Mouse (Mus musculus) MEL (cell line): Measurements from ENCODE around the gene Ndn. TPM values are rescaled to one million over a fixed set of nuclear protein-coding genes. Genes with fewer than 3 reads are reported as not detected.
A peak's percentile ranks its signal among the peaks of the same experiment; 100 is the strongest.

Experiments
- DNase-seq: peaks from one replicate; pipeline ENCODE4 v3.0.0; 2011; ENCODE audit warnings: low read depth, low spot score
- H3K27ac ChIP-seq: 2 replicates; pipeline ENCODE4 v1.5.1; 2012; ENCODE audit warnings: low read depth, mild to moderate bottlenecking, control low read depth, low read length, moderate library complexity; ENCODE audit not compliant: control insufficient read depth
- H3K27me3 ChIP-seq, 2 experiments: fragments of 150-350 bp in 1 of 2; sonication (generic) in 1 of 2; 2 replicates each; pipeline ENCODE4 v1.6.1; 2012; ENCODE audit warnings: low read length in 2 of 2, mild to moderate bottlenecking in 2 of 2, improper control_type of control experiment in 1 of 2, moderate library complexity in 1 of 2; ENCODE audit not compliant: insufficient read depth in 2 of 2, control insufficient read depth in 1 of 2
- H3K36me3 ChIP-seq, 2 experiments: 2 replicates each; pipeline ENCODE4 v1.6.1; 2012 to 2014; ENCODE audit warnings: low read length in 2 of 2, improper control_type of control experiment in 1 of 2, inconsistent platforms in 1 of 2, mild to moderate bottlenecking in 1 of 2; ENCODE audit not compliant: insufficient read depth in 2 of 2, control insufficient read depth in 1 of 2
- H3K4me1 ChIP-seq, 2 experiments: fragments of 150-350 bp in 1 of 2; sonication (generic) in 1 of 2; 2 replicates each; pipeline ENCODE4 v1.6.1; 2012; ENCODE audit warnings: low read length in 2 of 2, improper control_type of control experiment in 1 of 2, mild to moderate bottlenecking in 1 of 2; ENCODE audit not compliant: insufficient read depth in 2 of 2, control insufficient read depth in 1 of 2
- H3K4me3 ChIP-seq, 2 experiments: fragments of 150-350 bp in 1 of 2; sonication (generic) in 1 of 2; 2 replicates each; pipeline ENCODE4 v1.5.1; 2012; ENCODE audit warnings: low read depth in 2 of 2, low read length in 2 of 2, mild to moderate bottlenecking in 2 of 2, moderate library complexity in 2 of 2, control low read depth in 1 of 2, improper control_type of control experiment in 1 of 2; ENCODE audit not compliant: control insufficient read depth in 1 of 2, insufficient read depth in 1 of 2
- H3K79me2 ChIP-seq: 2 replicates; pipeline ENCODE4 v1.6.1; 2012; ENCODE audit warnings: mild to moderate bottlenecking, low read length, moderate library complexity; ENCODE audit not compliant: control insufficient read depth, poor library complexity, insufficient read depth
- H3K9ac ChIP-seq: 2 replicates; pipeline ENCODE4 v1.6.1; 2012; ENCODE audit warnings: low read depth, mild to moderate bottlenecking, control low read depth, low read length, moderate library complexity; ENCODE audit not compliant: control insufficient read depth, poor library complexity, severe bottlenecking
- H3K9me3 ChIP-seq: fragments of 150-350 bp; sonication (generic); replicated peaks from 2 replicates; pipeline ENCODE4 v1.6.1; 2012; ENCODE audit warnings: mild to moderate bottlenecking, low read length, improper control_type of control experiment, moderate library complexity; ENCODE audit not compliant: insufficient read depth
- CTCF ChIP-seq, 3 experiments: IDR thresholded peaks in 2 of 3; conservative IDR thresholded peaks in 1 of 3; 2 replicates each; pipeline ENCODE4 v1.5.1; 2011 to 2012; ENCODE audit warnings: low read length in 3 of 3, low read depth in 2 of 3, mild to moderate bottlenecking in 2 of 3, improper control_type of control experiment in 1 of 3, inconsistent platforms in 1 of 3, mixed read lengths in 1 of 3, moderate library complexity in 1 of 3; ENCODE audit not compliant: control insufficient read depth in 1 of 3, insufficient read depth in 1 of 3, poor library complexity in 1 of 3, severe bottlenecking in 1 of 3
- GATA1 ChIP-seq: IDR thresholded peaks from 2 replicates; pipeline ENCODE4 v1.6.1; 2011; ENCODE audit warnings: low read depth, low read length, improper control_type of control experiment
- HCFC1 ChIP-seq: IDR thresholded peaks from 2 replicates; pipeline ENCODE4 v1.6.1; 2012; ENCODE audit warnings: low read depth, mild to moderate bottlenecking, inconsistent platforms, low read length, improper control_type of control experiment, moderate library complexity
- MAFK ChIP-seq: IDR thresholded peaks from 2 replicates; pipeline ENCODE4 v1.6.1; 2011; ENCODE audit warnings: low read depth, mild to moderate bottlenecking, low read length, improper control_type of control experiment, borderline replicate concordance
- MXI1 ChIP-seq: IDR thresholded peaks from 2 replicates; pipeline ENCODE4 v1.6.1; 2011; ENCODE audit warnings: mild to moderate bottlenecking, low read depth, low read length, improper control_type of control experiment
- NELFE ChIP-seq: IDR thresholded peaks from 2 replicates; pipeline ENCODE4 v1.6.1; 2011; ENCODE audit warnings: low read depth, low read length, improper control_type of control experiment
- RAD21 ChIP-seq: IDR thresholded peaks from 2 replicates; pipeline ENCODE4 v1.6.1; 2011; ENCODE audit warnings: mild to moderate bottlenecking, low read depth, low read length, improper control_type of control experiment
- RCOR1 ChIP-seq: IDR thresholded peaks from 2 replicates; pipeline ENCODE4 v1.6.1; 2012; ENCODE audit warnings: low read depth, mild to moderate bottlenecking, inconsistent platforms, low read length, improper control_type of control experiment
- SMC3 ChIP-seq: IDR thresholded peaks from 2 replicates; pipeline ENCODE4 v1.6.1; 2011; ENCODE audit warnings: low read depth, low read length, improper control_type of control experiment
- TAL1 ChIP-seq: IDR thresholded peaks from 2 replicates; pipeline ENCODE4 v1.6.1; 2012; ENCODE audit warnings: mild to moderate bottlenecking, inconsistent platforms, low read length, moderate library complexity, mixed read lengths
- TCF12 ChIP-seq: IDR thresholded peaks from 2 replicates; pipeline ENCODE4 v1.6.1; 2014; ENCODE audit warnings: low read depth, mild to moderate bottlenecking, inconsistent platforms, low read length, improper control_type of control experiment, moderate library complexity
- ZC3H11A ChIP-seq: IDR thresholded peaks from 2 replicates; pipeline ENCODE4 v1.6.1; 2012; ENCODE audit warnings: low read depth, mild to moderate bottlenecking, inconsistent platforms, low read length, improper control_type of control experiment
- ZKSCAN1 ChIP-seq: IDR thresholded peaks from 2 replicates; pipeline ENCODE4 v1.6.1; 2012; ENCODE audit warnings: low read depth, mild to moderate bottlenecking, inconsistent platforms, low read length, improper control_type of control experiment, moderate library complexity
- ZMIZ1 ChIP-seq: IDR thresholded peaks from 2 replicates; pipeline ENCODE4 v1.6.1; 2012; ENCODE audit warnings: low read depth, mild to moderate bottlenecking, inconsistent platforms, low read length, improper control_type of control experiment, moderate library complexity
- ZNF384 ChIP-seq: IDR thresholded peaks from 2 replicates; pipeline ENCODE4 v1.6.1; 2012; ENCODE audit warnings: low read depth, mild to moderate bottlenecking, inconsistent platforms, low read length, improper control_type of control experiment
- polyA plus RNA-seq, 2 experiments: library from polyadenylated mRNA; stranded (reverse) in 1 of 2; unstranded in 1 of 2; fragments of >175 nt in 1 of 2; fragments of >200 nt in 1 of 2; gene quantifications; 2 replicates each; pipeline versions ENCODE4 v1.2.1 to v1.2.4; 2012; ENCODE audit warnings: low replicate concordance in 2 of 2, low read depth in 1 of 2; ENCODE audit not compliant: insufficient read length in 2 of 2, insufficient read depth in 1 of 2, missing spikeins in 1 of 2
- total RNA-seq: library from RNA; depleted of rRNA; stranded (reverse); fragments of 300-350 nt; gene quantifications from 2 replicates; pipeline ENCODE4 v1.2.3, GENCODE M21; 2012

Ndn gene
- total and polyA plus RNA-seq, 3 experiments: not detected

DNA sequence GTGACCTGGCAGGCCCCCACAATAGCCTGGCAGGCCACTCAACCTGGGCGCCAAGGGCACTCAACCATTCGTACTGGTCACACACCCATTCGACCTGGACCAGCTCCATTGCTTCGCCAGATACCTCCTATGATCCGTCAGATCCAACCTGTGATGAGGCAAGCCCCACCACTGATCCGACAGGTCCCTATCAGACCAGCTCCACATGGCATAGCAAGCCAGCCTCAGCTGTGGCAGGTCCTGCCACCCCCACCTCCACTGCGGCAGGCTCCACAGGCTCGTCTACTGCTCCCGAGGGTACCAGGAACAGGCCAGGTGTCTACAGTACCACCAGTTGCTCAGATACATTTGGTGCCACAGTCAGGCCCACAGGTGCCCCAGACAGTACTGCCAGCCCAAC lies 32.2 kb downstream of the Ndn start:
- no peak for DNase-seq
- H3K9ac ChIP-seq: no peak overlapping the region
- no peaks in the 10 kb centered on the region for H3K9me3 ChIP-seq
- no peaks in the 10 kb centered on the region for H3K36me3 ChIP-seq
- H3K27ac ChIP-seq: no peak overlapping the region
- no peaks in the 10 kb centered on the region for H3K4me1 ChIP-seq
- no peaks in the 10 kb centered on the region for H3K79me2 ChIP-seq
- TF ChIP-seq RCOR1 (no peak), ZKSCAN1 (no peak), CTCF (IDR thresholded peaks at IDR 0.05 in 2 of 3, conservative IDR thresholded peaks at IDR 0.05 in 1 of 3; ENCODE audit: control insufficient read depth in 1 of 3, insufficient read depth in 1 of 3, low read depth in 2 of 3, low read length in 3 of 3, poor library complexity in 1 of 3, severe bottlenecking in 1 of 3) (no peak), RAD21 (no peak), TCF12 (no peak), ZNF384 (no peak), MXI1 (no peak), ZMIZ1 (no peak), HCFC1 (no peak), ZC3H11A (no peak), GATA1 (no peak), NELFE (no peak)
- H3K4me3 ChIP-seq: no peak overlapping the region
- H3K27me3 ChIP-seq: no peaks in the 10 kb centered on the region

DNA sequence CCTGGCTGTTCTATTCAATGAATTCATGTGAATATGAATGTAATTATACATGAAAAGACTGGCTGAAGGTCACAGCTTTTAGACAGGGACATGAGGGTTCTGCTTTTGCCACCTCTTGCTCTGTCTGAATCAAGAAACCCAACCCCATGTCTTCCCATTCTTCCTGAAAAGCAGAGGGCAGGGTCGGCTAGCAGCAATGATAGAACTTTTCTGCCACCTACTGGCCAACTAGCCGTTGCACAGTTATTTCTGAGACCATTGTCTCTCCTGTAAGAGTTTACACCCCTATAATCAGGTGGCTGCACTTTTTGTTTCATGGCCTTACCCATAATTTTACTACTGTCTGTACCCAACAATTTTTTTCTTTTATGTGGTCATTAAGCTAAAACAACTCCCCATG lies 36.0 kb downstream of the Ndn start:
- TF ChIP-seq ZKSCAN1: no peak
- TF ChIP-seq TAL1: no peak
- peak; percentile 80 for TF ChIP-seq SMC3
- TF ChIP-seq CTCF (IDR thresholded peaks at IDR 0.05 in 2 of 3, conservative IDR thresholded peaks at IDR 0.05 in 1 of 3; ENCODE audit: control insufficient read depth in 1 of 3, insufficient read depth in 1 of 3, low read depth in 2 of 3, low read length in 3 of 3, poor library complexity in 1 of 3, severe bottlenecking in 1 of 3): peak; percentile 55 to 78 (median 65)
- TF ChIP-seq MAFK: no peak
- TF ChIP-seq ZC3H11A: peak; percentile 69
- TF ChIP-seq RAD21: peak; percentile 84
- H3K9me3 ChIP-seq: no peaks in the 10 kb centered on the region
- H3K4me3 ChIP-seq: peak overlapping the region in 1 of 2 experiments; percentile 48; a peak in 2 of 4 replicates

DNA sequence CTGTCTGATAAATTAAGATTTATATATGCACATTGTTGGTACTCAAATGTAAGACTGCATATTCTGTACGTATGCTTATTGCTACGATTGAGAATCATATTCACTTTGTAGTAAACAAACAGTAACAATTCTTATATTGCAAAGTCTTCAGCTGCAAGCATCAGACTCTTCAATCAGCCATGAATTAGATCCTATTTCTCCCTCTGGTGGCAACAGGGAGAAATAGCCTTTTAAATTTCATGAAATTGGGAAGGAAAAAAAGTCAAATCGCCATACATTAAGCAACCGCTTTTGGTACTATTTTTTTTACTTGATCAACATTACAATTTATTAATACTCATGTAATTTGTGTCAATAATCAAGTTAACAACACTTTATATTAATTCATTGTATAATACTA lies 41.9 kb downstream of the Ndn start:
- no peaks in the 10 kb centered on the region for H3K36me3 ChIP-seq
- no peaks in the 10 kb centered on the region for H3K79me2 ChIP-seq
- no peak overlapping the region for H3K9ac ChIP-seq
- no peaks in the 10 kb centered on the region for H3K27me3 ChIP-seq
- TF ChIP-seq MXI1: no peak
- TF ChIP-seq SMC3: peak; percentile 28; the same call in 1 of the 2 replicates
- H3K27ac ChIP-seq: no peak overlapping the region
- no peak overlapping the region for H3K4me3 ChIP-seq
- no peaks in the 10 kb centered on the region for H3K4me1 ChIP-seq
- DNase-seq: no peak
- H3K9me3 ChIP-seq: no peaks in the 10 kb centered on the region

More for the DNA sequence above, 36.0 kb downstream of the Ndn start:
- Histone ChIP-seq H3K9ac (no peak overlapping the region), H3K27me3 (no peaks in the 10 kb centered on the region), H3K79me2 (no peaks in the 10 kb centered on the region), H3K4me1 (no peaks in the 10 kb centered on the region), H3K36me3 (no peaks in the 10 kb centered on the region), H3K27ac (no peak overlapping the region)
- peak; percentile 68 for DNase-seq
